Mouse (Mus musculus) heart, postnatal 25 days (tissue): ENCODE measurements around the gene Ctsl. TPM values are rescaled to one million over a fixed set of nuclear protein-coding genes. Genes with fewer than 3 reads are reported as not detected.

Experiments
- DNase-seq: peaks from one replicate; pipeline ENCODE4 v3.0.0; 2022; ENCODE audit warnings: low spot score
- intact Hi-C: fragments of 180-260 bp; cut with DNase I; formaldehyde crosslinking; loops from one replicate; pipeline ENCODE4 v1.15.1; 2025
- total RNA-seq, 2 experiments: library from RNA; stranded (reverse); gene quantifications; 2 replicates each; pipeline ENCODE4 v1.2.3; 2021

Ctsl gene
- total RNA-seq, 2 experiments from 2014 or later: 227 to 243 TPM

DNA sequence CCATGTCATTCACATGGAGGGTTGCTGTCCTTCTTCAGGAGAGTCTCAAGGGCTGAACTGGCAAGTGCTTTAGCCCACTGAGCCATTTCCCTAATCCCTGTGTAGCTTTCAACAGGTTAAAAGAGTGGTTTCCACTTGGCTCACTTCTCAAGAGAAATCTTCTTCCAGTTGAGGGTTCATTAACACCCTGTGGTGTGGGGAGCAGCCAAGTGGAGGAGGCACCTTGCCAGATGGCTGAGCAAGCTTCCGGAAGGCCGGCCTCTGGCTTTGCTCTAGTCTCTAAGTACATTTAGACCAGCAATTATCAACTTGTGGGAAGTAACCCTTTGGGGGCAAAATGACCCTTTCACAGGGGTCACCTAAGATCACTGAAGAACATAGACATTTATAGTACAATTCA lies 52.3 kb downstream of the Ctsl start:
- intact Hi-C loops: loop anchor here (5.0 to 10.0 kb wide), 2 partner anchors 49 to 796 kb away; partner anchors contain the start of gene Mfsd14b
- no peak for DNase-seq

DNA sequence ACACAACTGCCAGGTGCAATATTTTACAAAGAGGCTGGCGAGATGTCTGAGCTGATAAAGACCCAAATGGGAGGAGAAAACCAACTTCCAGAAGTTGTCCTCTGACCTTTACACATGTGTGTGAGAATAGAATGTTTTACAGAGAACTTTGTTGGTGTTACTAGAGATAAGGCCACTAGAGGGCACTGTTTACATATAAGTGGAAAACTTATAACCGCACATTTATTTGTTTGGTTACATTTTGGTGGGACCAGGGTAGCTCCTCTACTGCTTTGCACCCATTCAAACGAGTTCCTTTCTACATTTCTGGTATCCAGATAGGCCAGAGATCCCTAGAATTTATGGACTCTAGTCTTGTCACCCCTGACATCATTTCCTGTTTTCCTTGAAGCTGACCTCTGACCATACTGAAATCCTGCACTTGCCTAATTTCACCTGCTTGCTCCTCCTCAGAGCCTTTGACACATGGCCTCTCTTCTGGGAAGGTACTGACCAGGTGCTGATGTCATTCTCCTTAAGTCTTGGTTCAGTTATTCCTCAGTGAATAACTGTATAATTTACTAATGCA lies 55.1 kb downstream of the Ctsl start:
- DNase-seq: no peak
- intact Hi-C loops: loop anchor here (1.0 to 10.0 kb wide), 3 partner anchors 52 to 799 kb away; partner anchors contain the start of gene Mfsd14b

DNA sequence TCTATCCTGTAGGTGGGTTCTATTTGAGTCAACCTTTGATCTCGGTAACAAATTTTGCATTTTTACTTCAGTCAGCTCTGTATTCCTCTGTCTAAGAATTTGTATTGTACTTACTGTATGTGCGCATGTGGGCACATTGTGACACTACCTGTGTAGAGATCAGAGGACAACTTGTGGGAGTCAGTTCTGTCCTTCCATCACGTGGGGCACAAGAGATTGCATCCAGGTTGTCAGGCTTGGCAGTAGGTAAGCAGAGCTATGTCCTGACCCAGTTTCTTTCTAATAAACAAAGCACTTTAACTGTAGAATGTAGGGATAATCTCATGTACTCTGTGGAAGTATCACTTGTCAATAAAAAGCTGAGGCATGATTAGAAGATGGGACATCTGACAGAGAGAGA lies 56.6 kb downstream of the Ctsl start:
- intact Hi-C loops: loop anchor here (10.0 kb wide), 1 partner anchor 801 kb away; the partner anchor contains the start of gene Mfsd14b
- no peak for DNase-seq

DNA sequence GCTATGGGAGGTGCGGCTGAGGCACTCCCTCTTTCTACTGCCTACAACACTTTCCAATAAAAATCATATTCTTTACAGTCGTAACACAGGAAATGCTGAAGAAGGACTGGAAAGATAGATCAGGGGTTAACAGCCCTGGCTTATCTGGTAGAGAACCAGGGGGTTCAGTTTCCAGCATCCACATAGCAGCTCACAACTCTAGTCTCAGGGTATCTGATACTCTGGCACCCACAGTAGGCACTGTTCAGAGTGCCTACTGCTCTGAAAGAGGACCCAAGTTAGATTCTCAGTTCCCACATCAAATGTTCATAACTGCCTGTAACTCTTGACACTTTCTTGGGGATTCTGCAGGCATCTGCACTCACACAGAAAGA lies 57.8 kb downstream of the Ctsl start:
- intact Hi-C loops: loop anchor here (10.0 kb wide), 1 partner anchor 802 kb away; the partner anchor contains the start of gene Mfsd14b

DNA sequence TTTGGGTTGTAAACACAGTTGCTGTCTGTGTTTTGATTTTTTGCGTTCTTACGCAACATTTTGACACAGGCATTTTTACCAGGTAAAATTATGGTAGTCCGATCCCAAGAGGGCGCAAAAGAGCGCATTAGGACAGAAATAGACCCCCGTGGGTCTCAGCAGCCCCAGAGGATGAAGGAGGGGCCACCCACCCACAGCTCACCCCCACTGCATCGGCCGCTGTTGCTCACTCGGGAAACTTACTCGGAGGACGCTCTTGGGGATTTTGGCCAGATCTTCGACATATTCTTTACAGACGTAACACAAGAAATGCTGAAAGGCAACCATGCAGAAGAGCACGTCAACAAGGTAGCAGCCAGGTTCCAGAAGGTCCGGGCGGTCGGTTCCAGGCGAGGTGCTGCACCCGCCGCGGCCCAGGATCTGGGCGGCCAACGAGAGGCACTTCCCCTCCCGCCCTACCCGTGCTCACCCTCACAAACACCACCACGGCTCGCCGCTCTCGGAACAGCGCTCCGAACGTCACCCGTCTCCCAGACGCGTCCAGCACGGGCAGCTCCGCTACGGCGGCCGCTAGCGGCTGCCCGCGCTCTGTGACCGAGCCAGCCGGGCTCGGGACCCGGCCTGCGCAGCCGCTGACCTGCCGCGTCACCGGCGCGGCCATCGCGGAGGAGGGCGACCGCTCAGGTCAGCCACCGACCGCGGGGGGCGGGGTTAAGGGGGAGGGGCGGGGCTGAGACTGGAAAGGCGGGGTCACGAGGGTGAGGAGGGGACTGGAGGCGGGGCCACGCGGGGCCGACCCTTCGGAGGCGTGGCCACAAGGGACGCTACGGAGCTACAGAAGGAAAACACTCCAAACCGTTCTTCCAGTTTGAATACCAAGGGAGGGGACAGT lies 58.4 kb downstream of the Ctsl start, which contains the start of gene Aaed1:
TSS of gene Aaed1 (minus strand) at position 687 of the 892 bp plus-strand sequence.
- intact Hi-C loops: loop anchor here (10.0 kb wide), 1 partner anchor 803 kb away; the partner anchor contains the start of gene Mfsd14b

More for the DNA sequence above, 57.8 kb downstream of the Ctsl start:
- DNase-seq: no peak

DNA sequence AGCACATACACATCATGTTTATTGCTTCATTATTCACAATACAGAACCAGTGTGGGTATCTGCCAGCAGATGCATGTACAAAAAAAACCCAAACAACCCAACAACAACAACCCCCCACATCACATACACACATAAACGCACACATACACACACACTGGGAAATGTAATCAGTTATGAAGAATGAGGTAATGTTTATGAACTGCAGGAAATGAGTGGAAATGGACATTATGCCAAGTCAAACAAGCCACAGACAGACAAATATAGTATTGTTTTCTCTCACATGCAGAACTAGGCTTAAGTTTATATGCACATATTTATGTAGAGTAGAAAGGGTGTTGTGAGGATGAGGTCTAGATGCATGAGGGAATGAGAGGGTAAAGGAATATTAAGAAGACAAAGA lies 59.4 kb downstream of the Ctsl start:
- DNase-seq: no peak
- intact Hi-C loops: loop anchor here (10.0 kb wide), 1 partner anchor 804 kb away; the partner anchor contains the start of gene Mfsd14b

More for the DNA sequence above, 58.4 kb downstream of the Ctsl start, which contains the start of gene Aaed1:
- DNase-seq: peak; percentile 79

DNA sequence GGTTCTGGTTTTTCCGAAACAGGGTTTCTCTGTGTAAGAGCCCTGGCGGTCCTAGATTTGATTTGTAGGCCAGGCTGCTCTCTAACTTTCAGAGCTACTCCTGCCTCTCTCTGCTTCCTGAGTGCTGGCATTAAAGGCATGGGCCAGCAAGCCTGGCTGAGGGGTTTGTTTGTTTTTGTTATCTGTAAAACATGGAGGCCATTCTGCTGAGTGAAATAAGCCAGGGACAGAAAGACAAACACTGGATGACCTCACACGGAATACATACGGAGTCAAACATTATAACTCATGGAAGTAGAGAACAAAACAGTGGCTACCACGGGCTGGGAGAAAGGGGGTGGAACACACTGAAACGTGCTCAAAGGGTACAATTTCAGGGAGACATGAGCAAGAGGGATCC lies 60.1 kb downstream of the Ctsl start:
- intact Hi-C loops: loop anchor here (10.0 kb wide), 1 partner anchor 804 kb away; the partner anchor contains the start of gene Mfsd14b
- DNase-seq: no peak

DNA sequence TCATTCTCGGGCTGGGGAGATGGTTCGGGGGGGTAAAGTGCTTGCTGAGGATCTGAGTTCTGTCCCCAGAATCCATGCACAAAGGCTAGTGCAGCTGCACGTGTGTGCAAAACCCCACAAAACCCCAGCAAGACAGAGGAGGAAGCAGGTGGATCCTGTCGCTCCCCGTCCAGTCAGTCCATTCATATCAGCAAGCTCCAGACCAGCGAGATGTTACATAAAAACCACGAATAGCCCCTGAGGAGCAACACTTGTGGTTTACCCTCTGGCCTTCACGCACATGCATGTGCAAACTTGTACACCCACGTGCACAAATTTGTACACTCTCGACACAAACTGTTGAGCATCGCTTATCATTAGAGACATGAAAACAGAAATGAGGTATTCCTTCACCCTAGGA lies 60.8 kb downstream of the Ctsl start:
- intact Hi-C loops: loop anchor here (10.0 kb wide), 1 partner anchor 805 kb away; the partner anchor contains the start of gene Mfsd14b
- DNase-seq: no peak

Other genes starting within 250 kb of the Ctsl start
- 1 to 10 TPM; 1.5 to 1.6 TPM for gene Slc35d2, start 241.5 kb downstream of the Ctsl start, total RNA-seq
- 10 to 100 TPM; 21.5 to 22.6 TPM for gene Zfp367, start 217.7 kb downstream of the Ctsl start, total RNA-seq
- 10 to 100 TPM; 52.6 to 52.7 TPM for gene Habp4, start 209.1 kb downstream of the Ctsl start, total RNA-seq
- gene Cdc14b, start 95.6 kb downstream of the Ctsl start, total RNA-seq: 1 to 10 TPM; 7.0 to 9.0 TPM
- 10 to 100 TPM; 56.6 to 60.1 TPM for gene Aaed1, start 58.2 kb downstream of the Ctsl start, total RNA-seq
- gene Cdk20, start 61.4 kb upstream of the Ctsl start, total RNA-seq: 1 to 10 TPM; 2.7 to 4.4 TPM
- gene Fam240b, start 126.9 kb upstream of the Ctsl start, total RNA-seq: not detected